16 mouse cellular contexts compared by ENCODE assay signal in genomic region chr5:112888651-112889050, GRCm38 (mm10). TPM values are rescaled to one million over a fixed set of nuclear protein-coding genes. Genes with fewer than 3 reads are reported as not detected.
"Had no signal": no experiment of that assay in that cellular context is flagged by ENCODE, and none has a peak within 500 bp of the region (broad histone marks: within the 10 kb centered on the region; RNA-seq: fewer than 3 reads in every experiment).

No protein-coding gene starts in this region.

- H3K4me1 ChIP-seq: limb, embryonic 12.5 days; liver, embryonic 13.5 days; lung, embryonic 15.5 days had no signal

- H3K9me3 ChIP-seq: limb, embryonic 12.5 days; liver, embryonic 13.5 days; lung, embryonic 15.5 days; midbrain, embryonic 10.5 days; neural tube, embryonic 15.5 days had no signal

- ATAC-seq: liver, postnatal 0 days had no signal

- DNase-seq: kidney, postnatal 4 days; liver; liver, embryonic 13.5 days; liver, postnatal 0 days; lung, postnatal 36 days; midbrain, embryonic 14.5 days; right cerebral cortex, postnatal 4 days; spleen, adult 18-20 months; thymus, adult 18-20 months; thymus, postnatal 14 days had no signal

- H3K4me3 ChIP-seq: layer of hippocampus, adult 2 months; limb, embryonic 12.5 days; liver, embryonic 13.5 days; lung, embryonic 15.5 days; midbrain, embryonic 10.5 days; myocyte; neural tube, embryonic 15.5 days had no signal

- H3K4me2 ChIP-seq: limb, embryonic 12.5 days; liver, embryonic 13.5 days; lung, embryonic 15.5 days; neural tube, embryonic 15.5 days had no signal

- H3K9ac ChIP-seq: limb, embryonic 12.5 days; liver, embryonic 13.5 days; liver, postnatal 0 days; lung, embryonic 15.5 days; neural tube, embryonic 15.5 days had no signal

- H3K27ac ChIP-seq: layer of hippocampus, adult 2 months; limb, embryonic 12.5 days; liver, embryonic 13.5 days; lung, embryonic 15.5 days; midbrain, embryonic 10.5 days; neural tube, embryonic 15.5 days had no signal

- H3K27me3 ChIP-seq: liver, embryonic 13.5 days; lung, embryonic 15.5 days; neural tube, embryonic 15.5 days had no signal

- H3K36me3 ChIP-seq: limb, embryonic 12.5 days; liver, embryonic 13.5 days; lung, embryonic 15.5 days; midbrain, embryonic 10.5 days; neural tube, embryonic 15.5 days had no signal

RNA-seq across cellular contexts. Expression of gene Myo18b, which starts 7.5 kb away (rescaled TPM):
- polyA plus RNA-seq: liver, postnatal 0 days had no signal
